Mouse (Mus musculus) left cerebral cortex, adult 9 months (tissue): Measurements from ENCODE around the gene Dnm3.

Experiments used
- DNase-seq, 2 experiments: peaks; one replicate each; pipeline ENCODE4 v3.0.0; 2022; ENCODE audit warnings: low spot score in 2 of 2

The Dnm3 gene

GRCm38 (mm10) chr1:162327631-162328030, 150.2 kb downstream of the Dnm3 start:
- no peak for DNase-seq

- DNase-seq: no peak
Measured at GRCm38 (mm10) chr1:162324412-162324811, 153.4 kb downstream of the Dnm3 start.

- no peak for DNase-seq
Measured at GRCm38 (mm10) chr1:162323142-162323541, 154.7 kb downstream of the Dnm3 start.

GRCm38 (mm10) chr1:162313451-162314276, 164.2 kb downstream of the Dnm3 start:
- DNase-seq: peak in 1 of 2 experiments; percentile 52

GRCm38 (mm10) chr1:162312621-162313020, 165.2 kb downstream of the Dnm3 start:
- no peak for DNase-seq

- DNase-seq: no peak
Measured at GRCm38 (mm10) chr1:162312152-162312551, 165.7 kb downstream of the Dnm3 start.

- DNase-seq: peak in 1 of 2 experiments; percentile 57
Measured at GRCm38 (mm10) chr1:162305247-162305646, 172.6 kb downstream of the Dnm3 start.

GRCm38 (mm10) chr1:162302480-162302879, 175.4 kb downstream of the Dnm3 start:
- DNase-seq: no peak

GRCm38 (mm10) chr1:162299558-162300319, 178.1 kb downstream of the Dnm3 start:
- DNase-seq: peak in 1 of 2 experiments; percentile 50

- DNase-seq: no peak
Measured at GRCm38 (mm10) chr1:162298527-162298926, 179.3 kb downstream of the Dnm3 start.

- DNase-seq: no peak
Measured at GRCm38 (mm10) chr1:162295443-162295842, 182.4 kb downstream of the Dnm3 start.

- DNase-seq: no peak
Measured at GRCm38 (mm10) chr1:162294572-162294910, 183.3 kb downstream of the Dnm3 start.

- DNase-seq: peak in 1 of 2 experiments; percentile 42
Measured at GRCm38 (mm10) chr1:162293732-162294571, 183.9 kb downstream of the Dnm3 start.

- no peak for DNase-seq
Measured at GRCm38 (mm10) chr1:162286910-162287309, 190.9 kb downstream of the Dnm3 start.

- DNase-seq: no peak
Measured at GRCm38 (mm10) chr1:162281981-162282381, 195.9 kb downstream of the Dnm3 start.

GRCm38 (mm10) chr1:162280052-162280451, 197.8 kb downstream of the Dnm3 start:
- no peak for DNase-seq

GRCm38 (mm10) chr1:162276011-162276410, 201.8 kb downstream of the Dnm3 start:
- DNase-seq: no peak

- DNase-seq: no peak
Measured at GRCm38 (mm10) chr1:162274674-162275248, 203.1 kb downstream of the Dnm3 start.

GRCm38 (mm10) chr1:162256912-162257607, 220.8 kb downstream of the Dnm3 start:
- DNase-seq: no peak

GRCm38 (mm10) chr1:162254944-162255343, 222.9 kb downstream of the Dnm3 start:
- no peak for DNase-seq
